Mouse (Mus musculus): ENCODE measurements around the gene Ftsj3. TPM values are rescaled to one million over a fixed set of nuclear protein-coding genes. Genes with fewer than 3 reads are reported as not detected.
A peak's percentile ranks its signal among the peaks of the same experiment; 100 is the strongest.
"Not testable (repeated sequence)": the region's sequence is repeated elsewhere in the genome, so short reads cannot be mapped to it uniquely, and the experiment has no call there.

Gene Ftsj3
- polyA plus RNA-seq, 1 experiment: 14.4 TPM

- no peak overlapping the region for H3K27ac ChIP-seq (ENCODE audit: insufficient read depth, low read length)
- no peak for DNase-seq (ENCODE audit: low read depth in 1 of 2, low spot score in 2 of 2)
- TF ChIP-seq CTCF (IDR thresholded peaks at IDR 0.05; ENCODE audit: extremely low read depth, insufficient read depth, insufficient read length, insufficient replicate concordance) (no peak), POLR2A (IDR thresholded peaks at IDR 0.05; ENCODE audit: low read depth, low read length) (no peak)
- WGBS: 94% methylated on average over 7 of the region's 7 CpGs
- no peaks in the 10 kb centered on the region for H3K27me3 ChIP-seq (ENCODE audit: control insufficient read depth, insufficient read depth, low read length)
- H3K4me1 ChIP-seq (ENCODE audit: control insufficient read depth, insufficient read depth, insufficient read length): no peaks in the 10 kb centered on the region
- no peak overlapping the region for H3K4me3 ChIP-seq (ENCODE audit: extremely low read depth, insufficient read depth, insufficient read length)
- peaks cover 66% of the 10 kb centered on the region for H3K36me3 ChIP-seq (ENCODE audit: control insufficient read depth, insufficient read depth, low read length)
Measured at GRCm38 (mm10) chr11:106249326-106249725, 6.6 kb downstream of the Ftsj3 start.

GRCm38 (mm10) chr11:106246834-106247233, 9.0 kb downstream of the Ftsj3 start:
- no peak for DNase-seq (ENCODE audit: low read depth in 1 of 2, low spot score in 2 of 2)
- H3K4me1 ChIP-seq (ENCODE audit: control insufficient read depth, insufficient read depth, insufficient read length): no peaks in the 10 kb centered on the region
- H3K27me3 ChIP-seq (ENCODE audit: control insufficient read depth, insufficient read depth, low read length): no peaks in the 10 kb centered on the region
- H3K27ac ChIP-seq (ENCODE audit: insufficient read depth, low read length): no peak overlapping the region
- H3K4me3 ChIP-seq (ENCODE audit: extremely low read depth, insufficient read depth, insufficient read length): no peak overlapping the region
- no peak for TF ChIP-seq CTCF (IDR thresholded peaks at IDR 0.05; ENCODE audit: extremely low read depth, insufficient read depth, insufficient read length, insufficient replicate concordance)
- TF ChIP-seq POLR2A (IDR thresholded peaks at IDR 0.05; ENCODE audit: low read depth, low read length): no peak
- peaks cover 72% of the 10 kb centered on the region for H3K36me3 ChIP-seq (ENCODE audit: control insufficient read depth, insufficient read depth, low read length)
- WGBS: 96% methylated on average over 1 of the region's 1 CpGs

GRCm38 (mm10) chr11:106233978-106234377, 21.9 kb downstream of the Ftsj3 start:
- H3K27ac ChIP-seq (ENCODE audit: insufficient read depth, low read length); H3K4me1 ChIP-seq (ENCODE audit: control insufficient read depth, insufficient read depth, insufficient read length); H3K4me3 ChIP-seq (ENCODE audit: extremely low read depth, insufficient read depth, insufficient read length); DNase-seq (ENCODE audit: low read depth in 1 of 2, low spot score in 2 of 2); H3K27me3 ChIP-seq (ENCODE audit: control insufficient read depth, insufficient read depth, low read length): not testable (repeated sequence)
- peaks cover 30% of the 10 kb centered on the region for H3K36me3 ChIP-seq (ENCODE audit: control insufficient read depth, insufficient read depth, low read length)
- 88% methylated on average over 8 of the region's 8 CpGs for WGBS

GRCm38 (mm10) chr11:106220603-106221002, 35.3 kb downstream of the Ftsj3 start:
- TF ChIP-seq CTCF (IDR thresholded peaks at IDR 0.05; ENCODE audit: extremely low read depth, insufficient read depth, insufficient read length, insufficient replicate concordance): no peak
- no peak for TF ChIP-seq POLR2A (IDR thresholded peaks at IDR 0.05; ENCODE audit: low read depth, low read length)
- H3K4me1 ChIP-seq (ENCODE audit: control insufficient read depth, insufficient read depth, insufficient read length): no peaks in the 10 kb centered on the region; the same call in none of the 2 replicates
- no peaks in the 10 kb centered on the region for H3K27me3 ChIP-seq (ENCODE audit: control insufficient read depth, insufficient read depth, low read length)
- DNase-seq (ENCODE audit: low read depth in 1 of 2, low spot score in 2 of 2): no peak
- no peak overlapping the region for H3K27ac ChIP-seq (ENCODE audit: insufficient read depth, low read length)
- 87% methylated on average over 3 of the region's 3 CpGs for WGBS
- H3K36me3 ChIP-seq (ENCODE audit: control insufficient read depth, insufficient read depth, low read length): peaks cover 10% of the 10 kb centered on the region
- H3K4me3 ChIP-seq (ENCODE audit: extremely low read depth, insufficient read depth, insufficient read length): no peak overlapping the region

DNA sequence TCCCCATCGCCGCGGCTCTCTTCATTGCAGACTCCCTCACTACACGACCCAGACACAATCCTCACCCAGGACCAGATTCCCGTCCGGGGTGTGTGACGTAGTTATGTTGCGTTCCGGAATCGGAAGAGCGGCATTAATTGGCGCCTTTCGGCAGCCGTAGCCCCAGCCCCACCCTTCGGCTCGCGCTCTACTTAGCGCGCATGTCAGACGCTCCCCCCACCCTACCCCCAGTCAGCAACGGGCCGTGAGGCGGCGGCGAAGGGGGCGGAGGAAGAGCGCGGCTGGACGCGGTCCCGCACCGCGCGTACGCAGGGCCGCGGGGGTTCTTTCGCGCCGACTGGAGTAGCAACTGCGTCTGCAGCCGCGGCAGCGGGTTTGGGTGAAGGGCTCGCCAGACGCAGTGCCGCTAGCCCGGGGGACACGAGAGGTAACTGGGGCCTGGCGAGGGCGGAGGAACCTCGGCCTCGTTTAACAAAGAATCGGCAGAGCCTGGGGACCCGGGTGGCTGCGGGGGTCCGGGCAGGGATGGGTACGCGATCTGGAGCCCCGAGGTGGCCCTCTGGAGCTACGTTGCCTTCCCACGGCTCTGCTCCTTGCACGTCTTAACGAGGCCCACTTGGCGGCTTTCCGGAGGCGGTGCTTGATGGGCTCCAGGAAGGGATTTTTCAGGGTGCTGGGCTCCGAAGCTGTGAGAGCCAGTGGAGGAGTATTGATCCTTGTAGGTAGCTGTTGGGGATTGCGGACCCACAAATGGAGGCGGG, 39.0 kb downstream of the Ftsj3 start, which contains the start of gene Ddx42:
Ddx42 (plus strand) TSS at position 197 of the 761 bp plus-strand sequence.
- TF ChIP-seq CTCF (IDR thresholded peaks at IDR 0.05; ENCODE audit: extremely low read depth, insufficient read depth, insufficient read length, insufficient replicate concordance) (no peak), POLR2A (IDR thresholded peaks at IDR 0.05; ENCODE audit: low read depth, low read length) (peak; percentile 53)
- H3K4me1 ChIP-seq (ENCODE audit: control insufficient read depth, insufficient read depth, insufficient read length): peaks cover 6% of the 10 kb centered on the region
- H3K27ac ChIP-seq (ENCODE audit: insufficient read depth, low read length): peak within 1 kb of the TSS; percentile 97
- H3K4me3 ChIP-seq (ENCODE audit: extremely low read depth, insufficient read depth, insufficient read length): peak within 1 kb of the TSS; percentile 97
- under 1% methylated on average over 70 of the region's 70 CpGs for WGBS
- peak; percentile 87 to 92 for DNase-seq (ENCODE audit: low read depth in 1 of 2, low spot score in 2 of 2)
- H3K27me3 ChIP-seq (ENCODE audit: control insufficient read depth, insufficient read depth, low read length): no peaks in the 10 kb centered on the region
- peaks cover 3% of the 10 kb centered on the region; the same call in 1 of the 2 replicates for H3K36me3 ChIP-seq (ENCODE audit: control insufficient read depth, insufficient read depth, low read length)

DNA sequence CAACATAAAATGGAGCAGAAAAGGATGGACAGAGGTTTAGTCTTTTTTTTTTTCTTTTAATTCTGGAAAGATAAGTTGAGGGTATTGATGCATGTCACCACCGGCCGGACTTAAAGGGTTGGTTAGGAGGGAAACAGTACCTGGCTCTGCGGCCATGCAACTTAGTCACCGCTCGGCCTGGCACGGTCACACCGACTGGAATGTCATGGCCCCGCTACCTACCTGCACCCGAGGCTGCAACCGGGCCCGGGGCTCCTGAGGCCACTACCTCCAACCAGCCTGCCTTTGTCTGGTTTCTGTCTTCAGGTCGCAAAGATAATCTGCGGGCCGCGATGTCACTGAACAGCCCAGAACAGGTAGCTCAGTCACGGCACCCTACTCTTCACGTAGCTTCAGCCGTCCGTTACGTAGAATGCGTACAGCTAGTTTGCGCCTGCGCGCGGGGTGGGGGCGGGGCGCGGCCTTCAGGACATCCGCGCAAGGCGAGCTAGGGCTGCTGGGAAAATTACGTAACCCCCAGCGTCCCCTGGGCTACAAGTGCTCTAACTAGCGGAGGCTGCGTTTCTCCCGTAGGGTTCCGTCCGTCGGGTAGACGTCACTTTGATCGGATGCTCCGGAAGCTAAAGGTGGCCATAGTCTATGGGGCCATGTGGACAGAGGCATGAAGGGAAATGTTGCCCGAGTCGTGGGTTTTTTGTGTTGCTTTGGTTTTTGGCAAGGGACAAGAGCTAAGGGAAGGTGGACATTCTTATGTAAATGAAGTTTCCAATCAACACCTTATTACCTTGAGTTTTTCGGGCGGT, 39.8 kb downstream of the Ftsj3 start, which contains the start of gene Ccdc47:
Ccdc47 (minus strand) TSS at position 418 of the 803 bp plus-strand sequence.
- DNase-seq (ENCODE audit: low read depth in 1 of 2, low spot score in 2 of 2): peak; percentile 91 to 99
- WGBS: under 1% methylated on average over 46 of the region's 46 CpGs
- H3K27me3 ChIP-seq (ENCODE audit: control insufficient read depth, insufficient read depth, low read length): no peaks in the 10 kb centered on the region
- TF ChIP-seq POLR2A (IDR thresholded peaks at IDR 0.05; ENCODE audit: low read depth, low read length) (peak; percentile 33; the same call in 1 of the 2 replicates), CTCF (IDR thresholded peaks at IDR 0.05; ENCODE audit: extremely low read depth, insufficient read depth, insufficient read length, insufficient replicate concordance) (no peak)
- peaks cover 7% of the 10 kb centered on the region for H3K36me3 ChIP-seq (ENCODE audit: control insufficient read depth, insufficient read depth, low read length)
- peak within 1 kb of the TSS; percentile 97 for H3K27ac ChIP-seq (ENCODE audit: insufficient read depth, low read length)
- peak within 1 kb of the TSS; percentile 97 for H3K4me3 ChIP-seq (ENCODE audit: extremely low read depth, insufficient read depth, insufficient read length)
- H3K4me1 ChIP-seq (ENCODE audit: control insufficient read depth, insufficient read depth, insufficient read length): peaks cover 6% of the 10 kb centered on the region
